Mouse (Mus musculus) liver, embryonic 12.5 days (tissue): ENCODE measurements around the gene Gm28827. TPM values are rescaled to one million over a fixed set of nuclear protein-coding genes. Genes with fewer than 3 reads are reported as not detected.
"Not testable (repeated sequence)": the region's sequence is repeated elsewhere in the genome, so short reads cannot be mapped to it uniquely, and the experiment has no call there.

Experiments used
- ATAC-seq: fragments of 200-750 bp; cut with Nextera tagmentation; 2 replicates; pipeline ENCODE4 v1.8.0; 2017; ENCODE audit warnings: moderate number of reproducible peaks, mild to moderate bottlenecking, moderate library complexity
- H3K27ac ChIP-seq: fragments of 300-500 bp; sonication (generic); 2 replicates; pipeline ENCODE4 v1.5.1; 2016; ENCODE audit warnings: mild to moderate bottlenecking
- H3K27me3 ChIP-seq: fragments of 300-500 bp; sonication (generic); replicated peaks from 2 replicates; pipeline ENCODE4 v1.6.1; 2016; ENCODE audit warnings: mild to moderate bottlenecking, moderate library complexity
- H3K36me3 ChIP-seq: fragments of 300-500 bp; sonication (generic); 2 replicates; pipeline ENCODE4 v1.6.1; 2016; ENCODE audit warnings: mild to moderate bottlenecking, moderate library complexity
- H3K4me1 ChIP-seq: fragments of 300-500 bp; sonication (generic); 2 replicates; pipeline ENCODE4 v1.6.1; 2016
- H3K4me2 ChIP-seq: fragments of 300-500 bp; sonication (generic); 2 replicates; pipeline ENCODE4 v1.6.1; 2016; ENCODE audit warnings: mild to moderate bottlenecking, moderate library complexity
- H3K4me3 ChIP-seq: fragments of 300-500 bp; sonication (generic); 2 replicates; pipeline ENCODE4 v1.5.1; 2016; ENCODE audit warnings: mild to moderate bottlenecking, moderate library complexity
- H3K9ac ChIP-seq: fragments of 300-500 bp; sonication (generic); 2 replicates; pipeline ENCODE4 v1.6.1; 2016; ENCODE audit warnings: mild to moderate bottlenecking, moderate library complexity
- H3K9me3 ChIP-seq: fragments of 300-500 bp; sonication (generic); replicated peaks from 2 replicates; pipeline ENCODE4 v1.6.1; 2016; ENCODE audit warnings: mild to moderate bottlenecking, moderate library complexity
- WGBS: fragments of 180-500 bp; shearing (Covaris S2); methylation state at CpG from one replicate; pipeline ENCODE4 v1.1.7; 2016; ENCODE audit not compliant: insufficient replicate concordance; 5-methylcytosine and 5-hydroxymethylcytosine counted together
- polyA plus RNA-seq: library from polyadenylated mRNA; unstranded; fragments of >200 nt; fragmentation: Nextera tagmentation; extraction: Ambion mirVana; gene quantifications from 2 replicates; pipeline ENCODE4 v1.2.1, GENCODE M21; 2016

Gm28827 gene
- polyA plus RNA-seq: not detected in 2 replicates

DNA sequence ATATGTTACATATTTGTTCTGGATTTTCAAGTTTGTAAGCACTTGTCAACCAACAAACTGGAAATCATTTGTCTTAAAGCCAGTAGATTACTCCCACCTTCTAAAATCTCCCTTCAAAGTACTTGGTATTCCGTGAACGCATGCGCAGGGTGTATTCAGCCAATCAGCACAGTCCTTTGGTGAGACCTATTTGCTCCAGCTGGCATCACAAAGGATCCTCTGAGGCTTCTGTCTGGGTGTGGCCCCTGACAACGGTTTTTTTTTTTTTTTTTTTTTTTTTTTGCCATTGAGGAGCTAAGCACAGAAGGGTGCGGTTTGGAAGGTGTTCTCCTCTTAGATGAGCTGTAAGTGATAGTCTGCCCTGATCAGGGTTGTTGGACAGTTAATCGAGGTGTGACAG lies at the start of gene Gm28827:
Gene Gm28827, plus strand, starts transcription at position 301 of the 400 bp plus-strand sequence.
- not testable (repeated sequence) for H3K4me1 ChIP-seq, H3K4me2 ChIP-seq, H3K9me3 ChIP-seq, H3K27me3 ChIP-seq, H3K36me3 ChIP-seq, H3K27ac ChIP-seq, ATAC-seq, H3K9ac ChIP-seq, H3K4me3 ChIP-seq
- no CpG with 5 or more reads among the region's 6 CpGs for WGBS
